Mouse (Mus musculus) thymus, adult 2 months (tissue): ENCODE results near the gene Zfp981.
"Not testable (repeated sequence)": the region's sequence is repeated elsewhere in the genome, so short reads cannot be mapped to it uniquely, and the experiment has no call there.

Experiments
- CTCF ChIP-seq: fragments of 200-500 bp; IDR thresholded peaks from 2 replicates; pipeline ENCODE4 v1.5.1; 2012; ENCODE audit warnings: mild to moderate bottlenecking, control low read depth, low read length, moderate library complexity, borderline replicate concordance; ENCODE audit not compliant: control insufficient read depth, poor library complexity, insufficient read depth; ENCODE audit errors: extremely low read depth
- POLR2A ChIP-seq: fragments of 200-500 bp; IDR thresholded peaks from 2 replicates; pipeline ENCODE4 v1.6.1; 2012; ENCODE audit warnings: mild to moderate bottlenecking, low read length, control low read depth, moderate library complexity; ENCODE audit not compliant: control insufficient read depth, poor library complexity, insufficient read depth; ENCODE audit errors: extremely low read depth

DNA sequence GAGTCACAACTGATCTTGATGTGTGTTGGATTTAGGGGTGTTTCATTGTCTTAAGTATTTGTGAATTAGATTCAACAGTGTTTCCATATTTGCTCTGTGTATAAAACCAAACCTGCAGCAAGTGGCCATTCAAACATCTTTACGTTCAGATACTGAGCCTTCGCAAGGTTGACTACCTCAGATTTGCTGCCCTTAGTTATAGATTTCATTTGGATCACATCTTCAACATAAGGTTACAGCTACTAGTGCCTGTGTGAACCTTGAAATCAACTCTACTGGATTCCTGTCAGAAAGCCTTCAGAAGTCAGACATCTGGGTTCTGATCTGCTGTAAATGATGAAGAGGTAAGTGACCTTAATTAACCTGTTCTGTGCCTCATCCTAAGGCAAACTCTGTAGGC is 25.6 kb upstream of the Zfp981 start:
- not testable (repeated sequence) for TF ChIP-seq CTCF, POLR2A
